Mouse (Mus musculus) thymus, postnatal 10 days (tissue): ENCODE data around the gene Oxsr1.
"Not testable (repeated sequence)": the region's sequence is repeated elsewhere in the genome, so short reads cannot be mapped to it uniquely, and the experiment has no call there.

ENCODE experiments used
- DNase-seq, 2 experiments: peaks; one replicate each; pipeline ENCODE4 v3.0.0; 2021; ENCODE audit warnings: low spot score in 2 of 2

Oxsr1 gene

DNA sequence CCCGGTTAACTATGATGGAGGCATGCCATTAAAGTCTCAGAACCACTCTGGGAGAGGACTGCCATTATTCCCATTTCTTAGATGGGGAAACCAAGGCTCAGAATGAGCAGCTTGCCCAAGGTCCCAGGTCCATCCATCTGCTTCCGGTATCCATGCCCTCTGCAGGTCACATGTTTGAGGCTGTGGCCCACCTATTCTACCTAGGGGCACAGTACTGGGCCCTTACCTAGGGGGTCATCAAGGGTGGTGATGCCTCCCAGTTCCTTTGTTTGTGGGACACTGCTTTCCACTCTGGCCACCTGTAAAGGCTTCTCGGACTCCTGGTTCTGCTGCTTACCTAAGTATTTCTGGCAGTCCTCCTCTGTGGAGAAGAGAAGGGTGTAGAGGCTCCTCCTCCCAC, 16.1 kb upstream of the Oxsr1 start:
- no peak for DNase-seq

DNA sequence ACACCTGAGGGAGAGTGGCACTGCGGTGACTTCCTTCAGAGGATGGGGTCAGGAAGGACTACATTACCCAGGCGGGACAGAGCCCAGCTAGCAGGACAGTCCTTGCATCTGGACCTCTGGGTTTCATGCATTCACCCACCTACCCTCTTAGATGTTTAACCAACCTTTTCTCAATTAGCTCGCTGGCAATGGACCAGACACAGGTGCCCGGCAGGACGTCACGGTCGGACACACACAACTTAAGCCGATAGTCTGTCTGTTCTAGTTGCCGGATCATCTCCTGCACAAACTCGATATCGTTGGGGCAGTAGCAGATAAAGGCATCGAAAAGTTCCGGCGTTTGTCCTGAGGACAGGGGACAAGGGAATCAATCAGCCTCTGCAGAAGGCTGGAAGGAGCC, 15.6 kb upstream of the Oxsr1 start:
- DNase-seq: no peak

DNA sequence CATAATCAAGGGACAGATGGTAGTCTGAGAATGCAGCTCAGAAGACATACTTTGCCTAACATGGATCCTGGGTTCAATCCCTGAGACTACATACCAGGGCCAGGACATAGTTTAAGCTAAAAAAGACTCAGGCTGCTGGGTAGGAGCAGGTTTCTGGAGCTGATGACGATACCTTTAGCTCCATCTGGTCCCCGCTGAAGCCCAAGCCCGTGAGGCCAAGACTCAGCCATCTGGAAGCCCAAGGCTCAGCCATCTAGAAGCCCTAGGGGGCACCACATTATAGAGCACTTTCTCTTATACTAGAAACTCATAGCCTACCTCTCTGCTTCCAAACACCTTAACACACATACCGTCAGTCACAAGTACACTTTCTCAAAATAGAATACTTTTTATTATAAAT, 13.3 kb upstream of the Oxsr1 start:
- DNase-seq: no peak

DNA sequence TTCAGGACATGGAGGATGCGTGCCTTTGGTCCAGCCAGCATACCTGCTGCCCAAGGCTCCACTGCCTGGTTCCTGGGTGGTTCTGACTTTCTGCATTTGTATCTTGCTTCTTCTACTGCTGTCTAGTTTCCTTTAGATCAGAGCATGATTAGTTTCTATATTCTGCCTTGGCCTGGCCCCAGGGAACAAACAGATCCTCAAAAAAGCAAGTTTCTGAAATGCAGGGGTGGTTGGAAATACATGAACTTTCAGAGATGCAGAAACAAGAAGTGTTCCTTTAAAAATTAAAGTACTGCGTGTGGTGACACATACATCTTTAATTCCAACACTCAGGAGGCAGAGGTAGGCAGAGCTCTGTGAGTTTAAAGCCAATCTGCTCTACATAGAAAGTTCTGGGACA, 12.6 kb upstream of the Oxsr1 start:
- DNase-seq: no peak

DNA sequence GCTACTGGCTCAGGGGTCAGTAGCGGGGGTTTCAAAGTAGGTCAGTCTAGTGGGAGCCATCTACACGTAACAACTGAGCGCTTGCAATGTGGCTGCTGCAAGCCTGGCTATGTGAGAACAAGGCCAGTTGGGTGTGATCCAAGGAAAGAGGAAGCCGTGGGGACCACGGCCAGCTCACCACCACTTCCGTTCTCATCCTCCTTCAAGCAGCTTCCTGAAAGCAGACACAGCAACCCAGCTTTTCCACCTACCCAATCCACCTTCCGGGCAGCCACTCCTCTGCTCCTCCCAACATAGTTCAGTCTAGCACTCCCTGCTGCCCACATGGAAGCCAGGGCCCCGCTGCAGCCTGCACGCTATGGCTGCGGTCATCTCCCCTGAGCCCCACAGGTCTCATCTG, 12.1 kb upstream of the Oxsr1 start:
- peak in 1 of 2 experiments; percentile 24 for DNase-seq

DNA sequence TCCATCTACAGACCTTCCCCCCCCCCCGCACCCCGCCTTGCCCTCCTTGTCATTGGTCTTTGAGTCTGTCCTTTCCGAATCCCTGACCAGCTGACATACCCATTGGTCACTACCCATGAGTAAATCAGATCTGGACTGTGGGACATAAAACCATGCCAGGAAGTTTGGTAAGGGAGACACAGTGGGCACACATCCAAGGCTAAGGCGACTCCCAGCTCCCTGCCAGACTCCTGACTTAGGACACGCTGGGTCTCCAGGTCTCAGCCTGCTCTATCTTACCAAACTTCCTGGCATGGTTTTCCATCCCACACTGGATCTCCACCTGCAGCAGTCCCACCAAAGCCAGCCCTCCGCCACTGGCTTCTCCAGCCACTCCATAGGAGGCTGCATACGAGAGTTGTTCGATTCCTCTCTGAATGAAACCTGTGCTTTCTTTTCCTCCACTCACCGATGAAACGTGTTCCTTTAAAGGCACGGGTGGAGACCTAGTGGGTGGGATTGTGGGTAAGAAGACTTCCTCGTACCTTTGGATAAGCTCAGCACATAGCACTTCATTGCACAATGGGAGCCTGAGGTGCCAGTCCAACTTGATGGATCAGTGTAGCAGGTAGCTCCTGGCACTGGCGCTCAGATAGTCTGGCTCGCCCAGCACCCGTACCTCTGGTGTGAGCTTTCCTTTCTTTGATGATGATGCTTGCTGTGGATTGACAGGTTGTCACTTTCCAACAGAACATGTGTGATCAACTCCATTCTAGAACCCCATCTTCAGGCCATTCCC, 8.1 kb upstream of the Oxsr1 start:
- DNase-seq: no peak

DNA sequence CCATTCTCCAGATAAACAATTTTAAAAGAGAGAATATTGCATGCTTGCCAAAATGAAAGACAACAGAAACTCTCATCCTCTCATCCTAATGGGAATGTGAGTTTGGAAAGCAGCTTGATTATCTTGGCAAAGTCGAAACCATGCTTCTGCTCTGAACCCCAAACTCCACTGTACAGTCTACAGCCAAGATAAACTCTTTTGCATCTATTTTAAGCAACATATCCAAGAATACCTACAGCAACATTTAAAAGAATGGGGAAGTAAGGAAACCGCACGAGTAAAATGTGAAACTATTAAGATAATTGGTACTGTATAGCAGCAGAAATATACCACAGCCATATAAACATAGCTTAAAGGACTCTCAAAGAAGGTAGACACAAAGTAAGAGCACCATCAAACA, 6.3 kb upstream of the Oxsr1 start:
- no peak for DNase-seq

DNA sequence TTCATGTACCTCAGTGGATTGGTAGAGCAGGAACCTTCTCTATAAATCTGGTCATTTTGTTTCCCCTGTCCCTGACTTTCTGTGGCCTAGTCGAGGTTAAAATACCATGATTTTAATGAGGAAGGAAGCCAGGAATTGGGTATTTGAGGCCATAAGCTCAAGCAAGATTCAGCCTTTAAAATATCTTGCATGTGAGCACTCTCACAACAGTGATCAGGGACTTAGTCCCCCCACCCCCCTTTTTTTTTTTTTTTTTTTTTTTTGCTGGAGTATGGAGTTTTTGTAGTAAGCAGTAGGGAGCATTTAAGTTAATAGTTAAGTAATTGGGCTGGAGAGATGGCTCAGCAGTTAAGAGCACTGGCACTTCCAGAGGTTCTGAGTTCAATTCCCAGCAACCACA, 1.9 kb upstream of the Oxsr1 start:
- DNase-seq: no peak

DNA sequence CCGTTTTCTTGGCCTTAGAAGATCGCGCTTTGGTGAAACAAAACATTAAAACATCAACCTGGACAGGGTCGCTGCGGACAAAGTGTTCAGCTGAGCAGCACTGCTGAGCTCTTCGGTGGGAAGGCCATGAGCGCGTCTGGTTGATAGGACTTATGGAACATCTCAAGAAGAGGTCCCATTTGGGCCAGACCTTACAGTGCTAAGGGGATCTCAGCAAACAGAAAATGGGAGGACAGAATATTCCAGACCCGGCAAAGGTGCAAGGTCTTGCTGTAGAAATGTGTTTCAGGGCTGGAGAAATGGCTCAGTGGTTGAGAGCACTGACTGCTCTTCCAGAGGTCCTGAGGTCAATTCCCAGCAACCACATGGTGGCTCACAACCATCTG, 1.0 kb upstream of the Oxsr1 start:
- DNase-seq: no peak

DNA sequence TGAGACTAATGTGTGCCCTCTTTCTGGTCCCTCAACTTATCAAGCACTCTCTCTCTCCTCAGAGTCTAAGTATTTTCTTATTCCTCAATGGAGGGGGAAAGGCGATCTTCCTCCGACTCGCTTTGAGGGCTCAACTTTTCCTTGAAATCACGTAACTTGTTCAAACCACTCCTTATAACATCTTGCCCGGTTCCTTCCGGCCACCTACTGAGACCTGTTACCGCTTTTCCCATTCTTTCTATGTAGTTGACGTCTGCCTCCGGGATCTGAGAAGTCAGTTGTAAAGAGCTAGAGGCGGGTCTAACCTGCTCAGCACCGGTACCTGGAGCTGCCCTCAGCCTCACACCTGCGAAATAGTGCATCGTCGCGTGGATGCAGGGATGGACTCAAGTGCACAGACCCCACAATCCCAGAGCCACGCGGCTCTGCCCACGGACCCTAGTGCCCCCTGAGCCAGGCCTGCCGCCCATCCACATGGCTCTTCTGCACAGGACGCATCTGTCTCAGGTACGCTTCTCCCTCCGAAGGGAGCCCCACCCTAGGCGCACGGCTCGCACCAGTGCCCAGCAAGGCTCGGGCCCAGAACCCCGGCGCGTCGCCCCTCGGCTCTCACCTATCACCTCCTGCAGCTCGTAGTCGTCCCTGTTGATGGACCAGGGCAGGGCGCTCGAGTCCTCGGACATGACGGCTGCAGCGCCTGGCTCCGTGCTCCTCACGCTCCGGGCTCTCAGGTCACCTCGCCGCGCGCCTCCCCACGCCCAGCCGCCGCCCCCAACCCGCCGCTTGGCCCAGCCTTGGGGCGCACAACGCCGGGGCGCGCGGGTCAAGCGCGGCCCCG, 616 bp downstream of the Oxsr1 start:
- no peak for DNase-seq

DNA sequence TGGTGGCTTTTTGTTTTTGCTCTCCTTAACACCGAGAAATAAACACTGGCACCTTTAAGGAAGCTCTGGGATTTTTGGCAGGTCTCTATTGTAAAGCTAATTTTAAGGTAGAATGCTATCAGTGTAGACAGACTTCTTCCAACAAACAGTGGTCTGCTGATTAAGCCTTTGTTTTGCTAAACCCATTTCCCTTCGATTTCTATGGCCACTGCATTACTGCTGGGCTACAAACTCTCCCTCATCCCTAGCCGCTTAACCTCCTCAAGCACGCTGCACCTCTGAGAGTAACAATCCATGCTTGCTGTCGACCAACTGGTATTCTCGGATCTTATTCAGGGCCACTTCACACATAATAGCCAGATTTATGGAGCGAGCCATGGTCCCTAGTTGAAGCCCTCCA, 1.3 kb downstream of the Oxsr1 start:
- no peak for DNase-seq

DNA sequence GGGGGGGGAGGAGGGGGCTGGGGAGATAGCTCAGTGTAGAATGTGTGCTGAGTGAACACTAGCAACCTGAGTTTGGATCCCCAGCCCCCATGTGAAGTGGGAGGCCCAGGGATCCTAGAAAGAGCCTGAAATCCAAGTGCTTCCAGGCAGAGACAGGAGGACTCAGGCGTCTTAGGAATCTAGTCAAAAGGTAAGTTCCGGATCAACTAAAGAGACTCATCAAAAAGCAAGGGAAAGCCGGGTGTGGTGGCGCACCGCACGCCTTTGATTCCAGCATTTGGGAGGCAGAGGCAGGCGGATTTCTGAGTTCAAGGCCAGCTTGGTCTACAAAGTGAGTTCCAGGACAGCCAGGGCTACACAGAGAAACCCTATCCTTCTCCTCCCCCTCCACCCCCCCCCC, 1.8 kb downstream of the Oxsr1 start:
- no peak for DNase-seq

DNA sequence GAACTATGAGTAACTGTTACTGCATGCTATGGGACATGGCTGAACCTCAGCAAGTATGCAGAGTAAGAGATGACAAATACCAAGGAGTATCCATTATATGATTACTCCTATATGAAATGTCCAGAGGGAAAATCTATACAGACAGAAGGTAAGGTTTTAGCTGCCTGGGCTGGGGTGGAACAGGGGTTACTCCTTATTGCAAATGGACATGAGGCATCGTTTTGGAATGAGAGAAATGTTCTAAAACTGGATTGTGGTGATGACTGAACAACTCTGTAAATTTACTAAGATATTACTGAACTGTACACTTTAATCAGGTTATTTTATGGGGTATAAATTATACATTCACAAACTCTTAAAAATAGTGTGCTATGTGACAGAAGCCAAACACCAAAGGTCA, 3.3 kb downstream of the Oxsr1 start:
- no peak for DNase-seq

DNA sequence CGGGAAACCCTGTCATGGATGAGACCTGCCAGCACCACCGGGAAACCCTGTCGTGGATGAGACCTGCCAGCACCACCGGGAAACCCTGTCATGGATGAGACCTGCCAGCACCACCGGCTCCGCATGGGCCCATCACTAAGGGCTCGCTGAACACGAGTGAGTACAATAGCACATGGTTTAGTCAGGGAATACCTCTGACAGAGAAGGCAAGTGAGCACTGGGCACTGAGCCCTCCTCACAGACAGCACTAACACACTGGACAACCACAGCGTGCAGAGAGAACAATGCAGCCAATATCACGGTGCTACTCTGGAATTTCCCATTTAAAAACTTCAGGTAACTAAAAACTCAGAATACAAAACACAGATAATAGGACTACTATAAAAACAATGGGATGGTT, 9.1 kb downstream of the Oxsr1 start:
- no peak for DNase-seq

DNA sequence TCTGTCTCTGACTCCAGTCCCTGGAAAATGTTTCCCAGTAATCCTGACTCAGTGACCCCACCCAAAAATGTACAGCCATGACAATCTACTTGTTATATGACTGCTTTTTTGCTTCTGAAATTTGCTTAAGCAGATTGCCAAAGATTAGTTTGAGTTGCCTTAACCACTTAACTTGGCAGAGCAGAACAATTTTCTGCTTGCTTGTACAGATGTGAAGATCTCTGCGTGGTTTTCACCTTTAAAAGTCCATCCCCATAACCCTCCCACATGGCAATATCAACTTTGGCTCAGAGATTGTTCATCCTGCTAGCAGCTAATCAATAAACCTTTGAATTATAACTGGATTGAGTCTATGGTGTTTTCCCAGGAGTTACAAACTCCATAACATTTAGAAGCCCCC, 13.2 kb downstream of the Oxsr1 start:
- DNase-seq: no peak

DNA sequence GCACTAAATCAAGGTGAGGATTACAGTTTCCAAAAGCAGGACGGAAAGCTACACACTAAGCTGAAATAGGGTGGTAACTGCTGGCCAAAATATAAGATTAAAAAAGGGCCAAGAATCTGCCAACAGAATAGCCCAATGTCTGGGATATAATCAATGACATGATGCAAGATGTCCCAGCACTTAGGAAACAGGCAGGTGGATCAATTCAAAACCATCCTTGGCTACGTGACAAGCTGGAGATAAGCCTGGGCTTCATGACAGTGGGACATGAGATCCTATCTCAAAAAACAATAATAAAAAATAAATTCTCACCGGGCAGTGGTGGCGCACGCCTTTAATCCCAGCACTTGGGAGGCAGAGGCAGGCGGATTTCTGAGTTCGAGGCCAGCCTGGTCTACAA, 16.4 kb downstream of the Oxsr1 start:
- no peak for DNase-seq

DNA sequence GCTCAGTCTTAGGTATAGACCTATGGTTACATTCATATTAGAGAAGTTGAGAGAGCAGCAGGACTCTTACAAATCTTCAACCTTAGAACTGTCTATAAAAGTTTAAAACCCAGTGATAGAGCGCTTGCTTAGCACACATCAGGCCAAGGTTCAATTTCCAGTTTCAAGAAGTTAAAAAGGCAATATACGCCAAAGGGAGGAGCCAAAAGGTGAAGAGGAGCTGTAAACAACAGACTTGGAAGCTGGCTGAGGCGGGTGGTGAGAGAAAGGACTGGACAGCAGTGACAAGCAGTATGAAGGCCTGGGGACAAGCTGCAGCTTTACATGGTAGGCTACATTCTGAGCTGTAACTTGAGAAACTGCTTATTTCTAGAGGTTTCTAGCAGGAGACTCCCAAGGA, 23.7 kb downstream of the Oxsr1 start:
- DNase-seq: no peak

DNA sequence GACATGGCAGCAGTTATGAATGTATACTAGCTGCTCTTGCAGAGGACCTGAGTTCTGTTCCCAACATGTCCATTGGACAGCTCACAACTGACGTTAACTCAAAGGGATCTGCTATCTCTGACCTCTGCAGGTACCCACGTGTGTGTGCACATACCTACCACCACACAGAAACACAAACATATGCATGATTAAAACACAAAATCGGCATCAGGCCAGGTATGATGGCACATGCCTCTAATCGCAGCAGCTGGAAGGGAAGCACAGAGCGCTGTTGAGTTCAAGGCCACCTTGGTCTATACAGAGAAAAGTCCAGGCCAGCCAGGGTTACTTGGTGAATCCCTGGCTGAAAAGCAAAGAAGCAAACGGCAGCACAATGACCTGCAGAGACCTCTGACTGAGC, 24.5 kb downstream of the Oxsr1 start:
- no peak for DNase-seq

DNA sequence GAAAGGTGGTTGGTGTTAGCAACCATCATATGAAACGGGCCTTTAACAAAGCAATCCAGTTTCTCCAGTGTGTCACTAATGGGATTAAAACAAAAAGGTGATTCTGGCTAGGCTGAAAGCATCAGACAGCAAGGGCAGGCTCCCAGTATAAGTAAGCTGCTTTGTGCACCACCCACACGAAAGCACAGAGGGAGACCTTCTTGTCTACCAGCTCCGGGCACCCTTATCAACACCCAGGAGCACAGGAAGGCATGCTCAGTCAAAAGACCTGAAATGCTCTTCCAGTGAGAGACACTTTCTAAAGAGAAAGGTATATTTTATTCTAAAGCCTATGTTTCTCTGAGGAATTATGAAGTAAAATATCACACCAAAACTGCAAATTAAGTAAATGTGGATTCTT, 31.4 kb downstream of the Oxsr1 start:
- DNase-seq: no peak

DNA sequence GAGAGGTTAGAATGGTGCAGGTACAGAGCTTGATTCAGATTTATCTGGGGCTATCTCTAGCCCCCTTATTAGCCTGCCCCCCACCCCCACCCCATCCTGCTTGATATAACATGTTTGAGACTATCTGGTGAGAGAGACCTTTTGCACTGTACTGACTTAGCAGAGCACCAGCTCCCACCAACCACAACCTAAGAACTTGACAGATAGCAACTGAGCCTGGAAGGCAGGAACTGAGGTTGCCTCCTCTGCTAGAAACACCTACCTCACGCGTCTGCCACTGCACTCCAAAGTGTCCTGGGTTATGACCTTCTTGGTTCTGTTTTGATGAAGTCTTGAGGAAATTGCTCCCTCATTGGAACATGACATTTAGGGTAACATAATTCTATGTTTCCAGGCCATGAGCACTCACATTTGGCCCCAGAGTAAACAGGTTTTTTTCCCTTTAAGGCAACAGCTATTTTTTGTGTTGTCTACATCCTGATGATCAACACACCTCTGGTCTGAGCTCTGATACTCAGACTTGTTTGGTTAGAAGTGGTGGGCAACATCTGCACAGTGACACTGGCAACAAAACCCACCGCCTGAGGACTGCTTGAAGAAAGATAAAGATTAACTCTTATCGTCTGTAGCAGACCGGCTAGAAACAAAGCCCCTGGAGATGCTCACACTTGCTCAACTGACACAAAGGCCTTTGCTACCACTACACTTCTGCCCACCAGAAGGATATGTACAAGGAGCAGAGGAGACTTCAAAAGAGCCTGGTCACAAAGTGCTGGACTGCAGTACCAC, 41.1 kb downstream of the Oxsr1 start:
- DNase-seq: no peak

DNA sequence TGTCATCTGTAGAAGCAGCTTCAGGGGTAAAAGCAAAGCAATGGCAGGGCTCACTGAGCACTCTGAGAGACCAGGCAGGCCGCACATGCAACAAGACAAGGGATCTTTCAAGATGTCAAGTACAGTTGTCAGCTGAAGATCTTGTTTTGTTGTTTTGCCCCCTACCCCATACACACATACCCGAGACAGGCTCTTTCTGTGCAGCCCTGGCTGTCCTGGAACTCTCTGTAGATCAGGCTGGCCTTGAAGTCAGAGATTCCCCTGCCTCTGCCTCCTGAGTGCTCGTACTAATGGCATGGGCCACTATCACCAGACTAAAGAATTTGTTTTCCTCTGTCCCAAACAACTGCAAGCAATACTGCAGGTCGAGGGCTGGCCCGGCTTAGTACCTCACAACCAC, 44.2 kb downstream of the Oxsr1 start:
- no peak for DNase-seq

DNA sequence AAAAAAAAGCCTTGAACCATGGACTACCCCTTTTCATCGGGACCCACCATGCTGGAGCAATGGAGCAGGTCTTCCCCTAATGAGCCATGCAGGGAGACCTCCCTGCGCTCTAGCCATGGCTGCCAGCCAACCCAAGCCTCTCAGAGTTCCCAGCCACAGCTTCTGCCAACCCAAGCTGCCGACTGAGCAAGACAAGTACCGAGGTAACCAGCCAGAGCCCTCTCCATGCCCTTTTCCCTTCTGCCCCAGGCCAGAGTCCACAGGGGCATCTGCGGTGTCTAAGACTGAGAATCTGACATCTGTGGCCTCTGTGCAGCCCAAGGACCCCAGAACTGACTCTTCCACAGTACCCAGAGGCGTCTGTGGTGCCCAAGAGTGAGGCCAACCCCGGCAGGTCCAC, 45.9 kb downstream of the Oxsr1 start:
- DNase-seq: no peak

DNA sequence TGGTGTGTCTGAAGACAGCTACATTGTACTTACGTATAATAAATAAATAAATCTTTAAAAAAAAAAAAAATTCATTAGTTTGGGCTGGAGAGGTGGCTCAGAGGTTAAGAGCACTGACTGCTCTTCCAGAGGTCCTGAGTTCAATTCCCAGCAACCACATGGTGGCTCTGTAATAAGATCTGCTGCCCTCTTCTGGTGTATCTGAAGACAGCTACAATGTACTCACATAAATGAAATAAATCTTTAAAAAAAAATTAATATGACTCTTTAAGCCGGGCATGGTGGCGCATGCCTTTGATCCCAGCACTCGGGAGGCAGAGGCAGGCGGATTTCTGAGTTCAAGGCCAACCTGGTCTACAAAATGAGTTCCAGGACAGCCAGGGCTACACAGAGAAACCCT, 47.4 kb downstream of the Oxsr1 start:
- not testable (repeated sequence) for DNase-seq
